Mouse (Mus musculus): ENCODE results near the gene 1190007I07Rik.

The 1190007I07Rik gene

DNA sequence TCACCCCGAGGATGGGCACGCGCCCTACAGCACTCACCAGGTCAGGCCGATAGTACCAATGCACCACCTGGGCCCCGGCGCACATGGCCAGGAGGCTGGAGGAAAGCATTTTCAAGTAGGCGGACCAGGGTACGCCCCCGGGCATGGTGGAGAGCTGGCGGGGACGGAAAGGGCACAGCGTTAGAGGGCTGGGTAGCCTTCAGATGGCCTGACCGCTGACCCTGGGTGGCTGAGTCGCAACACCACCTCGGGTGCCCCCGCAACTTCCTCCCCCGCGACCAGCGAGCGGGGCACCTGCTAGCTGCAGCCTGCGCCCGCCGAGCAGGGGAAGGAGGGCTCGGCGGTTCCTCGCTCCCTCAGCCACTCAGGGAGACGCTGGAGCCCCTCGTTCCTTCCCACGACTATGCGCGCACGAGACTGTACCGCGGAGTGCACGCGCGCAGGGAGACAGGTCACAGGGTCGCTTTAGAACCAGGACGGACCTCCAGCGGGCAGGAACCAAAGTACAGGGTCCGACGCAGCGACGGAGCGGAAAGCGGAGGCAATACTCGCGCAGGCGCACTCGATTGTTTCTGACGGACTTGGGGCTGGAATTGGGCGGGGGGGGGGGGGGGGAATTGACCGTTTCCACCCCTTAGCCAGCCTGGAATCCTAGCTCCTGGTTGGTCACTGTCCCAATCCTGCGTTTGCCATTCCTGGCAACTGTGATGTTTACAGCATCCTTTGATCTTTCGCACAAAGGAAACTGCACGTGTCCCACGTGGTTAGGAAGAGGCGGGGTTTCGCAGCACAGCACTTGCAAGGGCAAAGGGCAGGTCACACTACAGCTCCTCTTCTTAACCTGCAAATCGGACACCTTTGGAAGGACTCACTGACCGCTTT is at the start of gene 1190007I07Rik:
TSS of gene 1190007I07Rik (minus strand) at position 558 of the 882 bp plus-strand sequence.
- peak; percentile 92 for DNase-seq (ENCODE audit: extremely low spot score)

DNA sequence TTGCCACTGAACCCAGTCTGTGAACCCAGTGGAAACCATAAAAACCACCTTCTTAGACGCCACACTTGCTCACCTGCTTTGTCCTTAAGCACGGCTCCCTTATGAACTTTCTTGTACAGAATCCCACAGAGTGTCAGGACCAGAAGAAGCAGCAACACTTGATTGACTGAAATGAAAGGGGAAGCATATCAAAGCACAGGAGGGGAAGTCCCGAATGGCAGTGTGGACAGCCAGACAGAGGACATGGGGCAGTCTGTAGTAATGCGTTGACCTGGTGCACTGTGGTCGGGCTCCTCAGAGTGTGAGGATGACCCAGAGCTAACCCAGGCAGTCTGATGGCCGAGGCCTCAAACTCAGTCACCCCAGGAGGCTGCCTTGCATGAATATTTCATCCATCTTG is 47.2 kb upstream of the 1190007I07Rik start:
- DNase-seq (ENCODE audit: extremely low spot score): no peak

DNA sequence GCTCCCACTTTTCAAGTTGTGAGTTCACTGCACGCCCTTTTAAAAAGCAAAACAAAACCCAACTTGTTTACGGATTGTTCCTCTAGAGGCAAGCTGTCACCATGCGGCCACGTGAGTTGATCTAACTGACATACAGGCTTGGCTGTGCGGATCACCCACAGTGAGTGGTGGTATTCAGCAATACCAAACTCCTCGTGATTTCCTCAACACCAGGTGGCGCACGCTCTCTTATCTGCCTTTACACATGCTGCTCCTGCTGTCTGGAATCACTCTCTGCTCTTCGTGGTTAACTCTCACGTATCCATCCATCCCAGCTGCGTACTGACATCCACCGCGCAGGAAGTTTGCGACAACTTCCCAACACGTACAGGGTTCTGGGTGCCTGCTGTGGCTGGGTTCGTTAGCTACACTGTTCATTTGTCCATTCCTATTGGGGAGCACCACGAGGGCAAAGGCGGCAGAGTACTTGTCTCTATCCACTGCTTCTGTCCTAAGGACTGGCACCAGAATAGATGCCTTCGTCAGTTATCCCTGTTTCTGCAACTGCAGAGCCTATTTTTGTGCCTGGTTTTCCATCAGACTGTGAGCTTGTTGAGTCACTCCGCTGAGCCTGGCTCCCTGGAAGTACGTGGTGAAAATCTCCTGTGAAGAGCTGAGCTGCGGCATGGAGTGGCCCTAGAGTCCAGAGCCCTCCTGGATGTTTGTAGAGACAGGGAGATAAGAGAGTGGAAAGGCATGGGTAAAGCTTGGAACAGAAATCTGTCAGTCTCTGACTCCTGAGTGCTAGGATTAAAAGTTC is 43.6 kb upstream of the 1190007I07Rik start:
- peak; percentile 76 for DNase-seq (ENCODE audit: extremely low spot score)

DNA sequence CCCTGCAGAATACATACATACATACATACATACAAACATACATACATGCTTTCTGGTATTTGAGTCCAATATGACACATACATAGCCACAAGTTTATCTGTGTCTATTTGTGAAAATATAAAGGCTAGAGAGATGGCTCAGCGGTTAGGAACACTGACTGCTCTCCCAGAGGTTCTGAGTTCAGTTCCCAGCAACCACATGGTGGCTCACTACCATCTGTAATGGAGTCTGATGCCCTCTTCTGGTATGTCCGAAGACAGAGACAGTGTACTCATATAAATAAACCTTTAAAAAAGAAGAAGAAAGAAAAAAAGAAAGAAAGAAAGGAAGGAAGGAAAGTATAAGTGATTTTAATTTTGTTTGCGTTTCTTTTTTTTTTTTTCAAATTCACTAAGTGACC is 42.9 kb upstream of the 1190007I07Rik start:
- no peak for DNase-seq (ENCODE audit: extremely low spot score)

DNA sequence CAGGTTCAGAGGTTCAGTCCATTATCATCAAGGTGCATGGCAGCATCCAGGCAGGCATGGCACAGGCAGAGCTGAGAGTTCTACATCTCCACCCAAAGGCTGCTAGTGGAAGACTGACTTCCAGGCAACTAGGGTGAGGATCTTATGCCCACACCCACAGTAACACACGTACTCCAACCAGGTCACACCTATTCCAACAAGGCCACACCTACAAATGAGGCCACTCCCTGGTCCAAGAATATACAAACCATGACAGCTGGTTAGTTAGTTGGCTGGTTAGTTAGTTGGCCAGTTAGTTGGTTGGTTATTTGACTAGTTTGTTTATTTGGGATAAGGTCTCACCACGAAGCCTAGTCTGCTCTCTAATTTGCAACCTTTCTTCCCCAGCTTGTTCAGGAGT is 40.3 kb upstream of the 1190007I07Rik start:
- no peak for DNase-seq (ENCODE audit: extremely low spot score)

DNA sequence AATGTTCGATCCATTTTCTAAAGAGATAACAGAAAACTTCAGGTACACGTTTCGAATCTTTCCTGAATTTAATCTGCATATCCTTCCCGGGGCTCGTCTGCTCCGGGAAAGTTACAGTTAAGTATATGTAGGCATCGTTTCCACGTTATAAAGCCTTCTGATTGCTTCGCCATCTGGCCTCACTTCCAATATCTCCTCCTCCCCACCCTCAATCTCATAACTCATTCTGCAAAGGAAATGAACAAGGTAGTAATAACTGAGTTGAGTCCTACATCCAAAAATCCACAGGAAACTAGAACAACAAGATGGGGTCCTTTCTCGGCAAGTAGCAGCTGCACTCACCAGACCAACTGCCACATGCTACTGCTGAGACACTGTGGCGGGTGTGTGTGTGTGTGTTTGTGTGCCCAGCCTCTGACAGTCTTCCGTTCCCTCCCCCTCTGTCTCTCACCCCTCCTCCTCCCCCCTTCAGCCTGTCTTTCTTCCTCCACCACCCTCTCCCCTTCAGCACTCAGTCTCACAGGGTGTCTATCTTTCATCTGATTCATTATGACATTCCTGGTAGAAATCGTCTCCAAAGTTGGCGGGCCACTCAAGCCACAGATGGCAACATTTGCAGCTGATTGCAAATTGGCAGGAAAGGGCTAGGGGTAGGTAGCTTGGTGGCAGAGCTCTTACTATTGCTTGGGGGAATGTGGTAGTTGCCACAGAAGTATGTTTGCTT is 39.4 kb upstream of the 1190007I07Rik start:
- no peak for DNase-seq (ENCODE audit: extremely low spot score)

DNA sequence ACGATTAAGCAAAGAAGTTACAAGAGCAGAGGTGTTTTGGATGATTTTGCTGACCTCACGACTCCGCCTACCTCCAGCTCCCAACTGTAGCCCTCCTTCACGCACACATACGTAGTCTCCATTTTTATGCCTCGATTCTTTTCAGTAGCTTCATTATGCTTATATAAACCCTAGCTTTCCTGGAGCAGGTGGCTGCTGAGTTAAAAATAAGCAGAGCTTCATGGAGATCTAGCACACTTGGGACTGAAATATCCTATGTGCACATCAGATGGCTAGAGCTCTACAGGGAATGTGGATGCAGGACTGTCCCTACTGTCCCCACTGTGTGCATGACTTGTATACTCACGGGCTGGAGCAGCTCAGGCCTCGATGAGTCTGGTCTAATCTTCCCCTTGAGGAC is 38.8 kb upstream of the 1190007I07Rik start:
- DNase-seq (ENCODE audit: extremely low spot score): no peak

DNA sequence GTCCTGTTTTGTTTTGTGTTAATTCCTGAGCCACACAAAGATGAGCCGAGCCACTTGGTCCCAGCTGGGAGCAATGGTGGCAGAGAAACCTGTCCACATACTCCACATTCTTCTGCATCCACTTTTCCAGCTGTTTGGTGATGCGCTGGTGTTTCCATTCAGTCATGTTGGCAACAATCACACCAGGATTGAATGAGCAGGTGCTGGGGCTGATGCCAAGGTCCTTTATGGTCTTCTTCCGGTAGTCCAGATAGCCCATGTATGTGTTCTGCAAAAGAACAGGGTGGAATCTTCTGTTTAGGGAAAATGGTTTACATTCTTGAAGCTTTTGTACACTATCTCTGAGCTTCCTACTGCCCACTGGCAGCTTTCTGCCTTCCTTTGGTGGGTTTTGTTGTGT is 31.6 kb upstream of the 1190007I07Rik start:
- no peak for DNase-seq (ENCODE audit: extremely low spot score)

DNA sequence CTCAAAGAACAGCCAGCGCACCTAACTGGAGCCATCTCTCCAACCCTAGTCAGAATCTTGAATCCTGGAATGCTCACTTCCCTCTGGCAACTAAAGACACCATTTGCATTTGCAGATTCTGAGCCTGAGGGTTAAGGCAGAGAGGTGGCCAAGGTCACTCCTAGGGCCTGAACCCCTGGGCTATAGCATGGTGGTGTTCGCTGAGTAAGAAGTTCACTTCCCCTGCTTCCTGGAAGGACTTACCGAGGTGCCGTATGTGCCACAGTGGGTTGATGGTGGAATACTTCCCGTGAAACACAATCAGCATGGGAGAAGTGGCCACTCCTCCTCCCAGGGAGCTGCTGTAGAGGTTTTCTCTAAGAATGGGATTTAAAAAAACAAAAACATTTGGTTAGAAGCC is 29.6 kb upstream of the 1190007I07Rik start:
- no peak for DNase-seq (ENCODE audit: extremely low spot score)

DNA sequence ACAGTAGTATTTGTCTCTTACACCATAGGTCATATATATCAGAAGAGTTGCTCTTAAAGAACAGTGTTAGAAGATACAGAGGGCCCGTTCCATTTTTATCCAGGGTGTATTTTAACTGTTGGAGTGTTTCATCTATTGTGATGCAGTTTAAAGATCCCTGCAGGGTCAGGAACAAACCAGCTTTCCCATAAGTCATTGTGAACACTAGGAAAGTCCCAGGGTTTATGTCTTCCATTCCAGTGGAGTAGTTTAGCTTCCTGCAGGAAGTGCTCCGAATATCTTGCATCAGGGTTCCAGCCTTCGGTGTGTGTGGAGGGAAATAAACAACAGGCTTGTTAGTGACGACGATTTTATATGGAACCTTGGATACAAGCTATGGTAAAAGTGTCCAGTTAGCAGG is 28.2 kb upstream of the 1190007I07Rik start:
- no peak for DNase-seq (ENCODE audit: extremely low spot score)

DNA sequence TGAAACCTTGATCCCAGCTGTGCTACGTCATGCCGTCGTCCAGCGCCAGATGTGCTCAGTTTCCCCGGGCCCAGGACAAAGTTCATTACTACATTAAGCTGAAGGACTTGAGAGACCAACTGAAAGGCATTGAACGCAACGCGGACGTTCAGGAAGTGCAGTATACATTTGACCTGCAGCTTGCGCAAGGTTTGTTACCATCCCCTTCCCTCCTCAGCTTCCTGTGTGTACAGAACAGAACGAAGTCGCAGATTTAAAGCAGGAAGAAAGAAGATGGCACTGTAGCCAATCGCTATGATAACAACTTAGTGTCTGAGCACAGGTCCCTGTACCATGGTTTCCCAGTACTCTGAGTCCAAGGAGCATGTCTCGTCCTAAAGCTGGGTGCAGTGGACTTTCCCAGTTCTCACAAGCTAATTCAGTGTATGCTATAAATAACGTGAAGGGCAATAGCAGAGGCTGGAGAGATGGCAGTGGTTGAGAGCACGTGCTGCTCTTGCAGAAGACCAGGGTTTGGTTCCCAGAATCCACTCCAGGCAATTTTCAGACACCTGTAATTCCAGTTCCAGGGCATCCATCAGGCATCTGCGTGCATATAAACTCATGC is 24.3 kb upstream of the 1190007I07Rik start:
- DNase-seq (ENCODE audit: extremely low spot score): no peak

DNA sequence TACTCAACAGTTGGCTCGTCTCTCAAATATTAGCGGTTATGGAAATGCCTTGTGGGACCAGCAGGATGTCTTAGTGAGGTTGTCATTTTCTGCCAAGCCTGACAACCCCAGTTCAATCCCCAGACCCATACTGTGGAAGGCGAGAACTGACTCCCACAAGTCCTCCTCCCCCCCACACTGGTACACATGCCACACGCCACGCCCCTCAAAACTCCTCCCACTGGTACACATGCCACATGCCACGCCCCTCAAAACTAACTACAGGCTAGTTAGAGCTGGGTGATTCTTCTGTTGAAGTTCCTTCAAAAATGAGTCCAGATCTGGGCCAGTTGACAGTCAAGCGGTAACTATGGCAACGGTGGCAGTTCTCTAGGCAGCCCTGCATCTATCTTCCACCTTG is 23.1 kb upstream of the 1190007I07Rik start:
- DNase-seq (ENCODE audit: extremely low spot score): no peak

DNA sequence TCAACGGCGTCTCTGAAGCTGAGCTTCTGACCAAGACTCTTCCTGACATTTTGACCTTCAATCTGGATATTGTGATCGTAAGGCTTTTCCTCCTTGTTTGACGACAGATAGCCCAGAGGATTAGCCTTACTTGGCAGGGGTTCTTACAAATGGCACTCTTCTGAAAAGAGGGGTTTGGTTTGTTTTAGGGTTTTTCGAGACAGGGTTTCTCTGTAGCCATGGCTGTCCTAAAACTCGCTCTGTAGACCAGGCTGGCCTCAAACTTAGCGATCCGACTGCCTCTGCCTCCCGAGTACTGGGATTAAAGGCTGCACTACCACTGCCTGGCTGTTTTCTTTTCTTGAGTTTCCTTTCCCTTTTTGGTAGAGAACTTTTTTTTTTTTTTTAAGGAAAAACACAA is 18.5 kb upstream of the 1190007I07Rik start:
- DNase-seq (ENCODE audit: extremely low spot score): no peak

DNA sequence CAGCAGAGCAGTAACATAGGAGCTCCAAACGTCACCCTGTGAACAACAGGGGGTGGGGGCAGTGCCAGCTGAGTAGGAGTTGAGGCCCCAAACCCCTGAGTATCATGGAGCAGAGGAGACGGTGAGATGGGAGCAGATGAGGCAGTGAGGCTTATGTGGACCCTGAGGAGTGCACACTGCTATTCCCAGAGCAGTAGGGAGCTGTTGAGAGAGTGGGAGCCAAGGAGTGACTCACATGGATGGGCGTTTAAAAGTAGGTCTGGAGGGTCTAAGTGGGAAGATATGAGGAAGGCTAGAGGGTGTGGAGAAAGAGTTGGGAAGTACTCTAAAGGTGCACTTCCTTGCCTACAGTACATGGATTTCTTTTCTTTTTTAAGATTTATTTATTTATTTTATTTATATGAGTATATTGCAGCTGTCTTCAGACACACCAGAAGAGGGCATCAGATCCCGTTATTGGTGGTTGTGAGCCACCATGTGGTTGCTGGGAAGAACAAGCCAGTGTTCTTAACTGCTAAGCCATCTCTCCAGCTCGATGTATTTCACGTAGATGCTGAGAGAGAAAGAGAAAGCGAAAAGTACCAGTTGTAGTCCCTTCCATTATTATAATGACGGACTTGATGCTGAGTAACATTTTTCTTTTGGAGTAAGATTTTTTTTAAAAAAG is 16.1 kb upstream of the 1190007I07Rik start:
- no peak for DNase-seq (ENCODE audit: extremely low spot score)

DNA sequence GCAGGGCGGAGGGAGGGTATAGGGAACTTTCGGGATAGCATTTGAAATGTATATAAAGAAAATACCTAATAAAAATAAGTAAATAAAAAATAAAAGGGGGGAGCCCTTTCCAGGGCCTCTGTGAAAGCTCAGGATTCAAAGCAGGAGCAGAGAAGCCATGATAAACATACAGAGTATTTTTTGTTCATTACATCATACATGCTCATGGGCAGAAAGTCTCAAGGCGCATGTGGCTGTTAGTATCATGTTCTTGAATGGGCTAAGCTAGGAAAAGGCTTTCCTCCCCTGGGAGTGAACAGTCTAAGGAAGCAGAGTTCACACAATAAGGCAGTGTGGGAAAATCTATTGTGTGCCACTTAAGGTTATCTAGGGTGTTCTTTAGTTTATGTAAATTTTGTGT is 13.3 kb upstream of the 1190007I07Rik start:
- DNase-seq (ENCODE audit: extremely low spot score): no peak

DNA sequence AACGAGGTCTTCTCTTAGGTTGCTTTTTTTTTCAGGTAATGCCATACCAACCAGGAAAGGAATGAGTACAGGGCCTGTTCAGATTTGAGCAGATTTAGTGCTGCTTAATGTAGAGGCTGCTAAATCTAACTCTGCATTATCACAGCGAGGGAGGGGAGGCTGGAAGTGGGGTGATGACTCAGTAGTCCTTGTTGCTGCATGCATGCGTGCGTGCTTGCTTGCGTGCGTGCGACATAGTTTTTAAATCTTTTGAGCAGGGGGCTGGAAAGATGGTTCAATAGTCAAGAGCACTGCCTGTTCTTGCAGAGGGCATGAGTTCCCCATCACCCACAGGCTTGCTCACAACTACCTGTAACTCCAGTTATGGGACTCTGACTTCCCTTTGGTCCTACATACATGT is 11.3 kb upstream of the 1190007I07Rik start:
- no peak for DNase-seq (ENCODE audit: extremely low spot score)

DNA sequence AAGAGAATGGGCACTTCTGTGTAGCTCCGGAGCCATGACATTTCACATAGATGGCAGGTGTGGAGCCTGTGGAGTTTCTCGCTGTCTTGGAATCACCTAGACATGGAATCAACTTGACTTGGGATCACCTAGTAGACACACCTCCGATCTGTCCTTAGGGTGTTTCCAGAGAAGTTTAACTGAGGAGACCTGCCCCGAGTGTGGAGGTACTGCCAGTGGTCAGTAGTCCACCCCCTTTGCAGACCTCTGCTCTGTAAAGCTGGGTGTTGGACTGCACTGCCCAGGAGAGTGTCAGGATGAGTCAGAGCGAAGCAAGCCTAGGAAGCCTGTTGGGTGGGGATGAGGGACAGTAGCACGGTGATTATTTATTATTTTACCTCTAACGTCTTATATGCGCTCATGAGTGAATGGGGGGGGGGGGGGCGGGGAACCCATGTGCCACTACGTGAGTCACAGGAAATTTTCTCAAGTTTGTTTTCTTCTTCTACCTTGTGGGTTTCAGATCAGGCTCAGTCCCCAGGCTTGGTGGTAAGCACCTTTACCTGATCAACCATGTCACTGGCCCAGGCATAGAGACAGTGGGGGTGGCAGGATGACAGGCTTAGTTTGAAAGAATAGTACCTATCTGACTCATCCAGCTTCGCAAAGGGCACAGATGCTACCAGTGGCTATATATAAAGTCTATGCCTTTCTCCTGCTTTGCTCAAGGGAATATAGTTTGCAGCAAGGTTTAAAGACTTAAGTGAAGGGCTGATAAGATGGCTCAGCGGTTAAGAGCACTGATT is 9.7 kb upstream of the 1190007I07Rik start:
- DNase-seq (ENCODE audit: extremely low spot score): no peak

DNA sequence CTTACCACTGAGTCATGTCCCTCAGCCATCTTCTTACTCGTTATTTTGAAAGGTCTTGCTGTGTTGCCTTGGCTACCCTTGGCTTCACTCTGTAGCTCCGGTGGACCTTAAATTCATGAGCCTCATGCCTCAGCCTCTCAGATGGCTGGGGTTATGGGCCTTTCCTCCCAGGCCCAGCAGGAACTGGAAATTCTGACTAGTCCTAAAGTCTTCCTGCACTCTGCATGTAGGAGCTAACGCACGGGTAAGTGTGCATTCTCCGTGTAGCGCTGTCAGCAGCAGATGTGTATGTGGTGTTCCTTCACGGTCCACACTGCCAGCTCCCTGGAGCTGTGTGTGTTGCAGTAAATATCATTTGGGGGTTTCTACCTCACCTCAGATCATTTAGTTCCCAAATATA is 8.1 kb upstream of the 1190007I07Rik start:
- no peak for DNase-seq (ENCODE audit: extremely low spot score)

DNA sequence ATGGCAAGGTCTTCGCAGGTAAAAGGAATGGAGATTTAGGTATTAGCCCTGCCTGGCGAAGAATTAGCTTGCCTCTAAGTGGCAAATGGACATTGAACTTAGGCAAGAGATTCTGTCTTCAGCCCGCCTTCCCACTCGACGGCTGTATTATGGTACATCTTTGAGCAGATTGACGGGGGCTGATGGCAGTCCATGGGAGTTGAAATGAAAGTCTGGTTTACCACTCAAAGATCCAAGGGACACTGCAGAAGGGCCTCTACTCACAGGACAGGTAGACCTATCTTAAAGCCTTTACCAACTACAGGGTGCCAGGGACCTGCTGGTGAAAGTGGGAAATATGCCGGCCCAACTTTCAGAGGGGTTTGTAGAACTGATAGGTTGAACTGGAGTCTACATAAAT is 7.5 kb upstream of the 1190007I07Rik start:
- DNase-seq (ENCODE audit: extremely low spot score): no peak

DNA sequence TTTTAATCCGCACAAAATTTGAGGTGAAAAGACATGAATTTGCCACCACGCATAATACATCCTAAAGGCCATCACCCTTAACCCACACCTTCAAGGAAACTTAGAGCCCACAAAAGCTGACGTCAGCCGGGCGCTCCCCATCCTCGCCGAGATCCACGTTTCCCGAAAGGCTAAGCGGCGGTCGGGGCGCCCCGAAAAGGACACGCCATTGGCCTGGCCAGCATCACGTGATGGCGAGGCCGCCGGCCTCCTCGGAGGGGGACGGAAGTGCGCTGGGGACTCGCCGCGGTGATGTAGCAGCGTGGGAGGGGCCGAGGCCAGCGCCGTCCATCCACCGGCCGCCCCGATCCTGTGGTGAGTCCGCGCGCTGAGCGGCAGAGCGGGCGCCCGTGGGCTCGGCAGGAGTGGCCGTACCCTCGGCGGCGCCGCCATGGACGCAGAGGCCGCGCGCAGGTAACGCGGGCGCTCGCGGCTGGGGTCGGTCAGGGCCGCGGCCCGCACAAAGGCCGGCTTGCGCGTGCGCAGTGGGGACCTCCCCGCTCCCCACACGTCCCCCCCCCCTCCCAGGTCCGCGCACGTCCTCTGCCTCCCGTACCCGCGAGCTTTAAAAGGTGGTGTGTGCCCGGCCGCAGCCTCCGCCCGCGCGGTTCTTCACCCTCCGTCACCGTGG is 6.7 kb upstream of the 1190007I07Rik start, which contains the start of gene Tdg:
TSS of gene Tdg (plus strand) at position 243 of the 670 bp plus-strand sequence.
- DNase-seq (ENCODE audit: extremely low spot score): peak; percentile 91
